Mouse (Mus musculus): ENCODE data around the gene Asl. TPM values are rescaled to one million over a fixed set of nuclear protein-coding genes. Genes with fewer than 3 reads are reported as not detected.

The Asl gene
- total RNA-seq, 2 experiments from 2014 or later = 19.2 to 21.5 TPM

Other genes starting within 250 kb of the Asl start
- 10 to 100 TPM; 29.6 to 30.2 TPM for gene Psph, start 241.8 kb downstream of the Asl start, total RNA-seq (2021)
- gene Sumf2, start 182.3 kb downstream of the Asl start, total RNA-seq (2021) = 10 to 100 TPM; 18.8 to 19.3 TPM
- gene Chchd2, start 141.8 kb downstream of the Asl start, total RNA-seq (2021) = 100 to 1,000 TPM; 412 to 435 TPM
- gene Zbed5, start 133.5 kb downstream of the Asl start, total RNA-seq (2021) = 1 to 10 TPM; 4.2 to 4.6 TPM
- 10 to 100 TPM; 19.7 to 20.3 TPM for gene Phkg1, start 130.7 kb downstream of the Asl start, total RNA-seq (2021)
- gene Nupr1l, start 120.7 kb downstream of the Asl start, total RNA-seq (2021) = 1 to 10 TPM; 2.1 to 2.4 TPM
- gene Vkorc1l1, start 87.3 kb downstream of the Asl start, total RNA-seq (2021) = 10 to 100 TPM; 41.5 to 43.9 TPM
- 10 to 100 TPM; 13.1 to 13.7 TPM for gene Gusb, start 26.2 kb downstream of the Asl start, total RNA-seq (2021)
- 10 to 100 TPM; 29.9 to 34.0 TPM for gene Crcp, start within 50 bp of the Asl start, total RNA-seq (2021)
- gene Tpst1, start 44.1 kb upstream of the Asl start, total RNA-seq (2021) = 10 to 100 TPM; 47.3 to 48.8 TPM
- gene Kctd7, start 115.6 kb upstream of the Asl start, total RNA-seq (2021) = 10 to 100 TPM; 11.5 to 13.3 TPM
- 10 to 100 TPM; 34.3 to 38.7 TPM for gene Rabgef1, start 142.6 kb upstream of the Asl start, total RNA-seq (2021)
- gene Tmem248, start 187.8 kb upstream of the Asl start, total RNA-seq (2021) = 10 to 100 TPM; 32.5 to 32.6 TPM
- gene Sbds, start 226.3 kb upstream of the Asl start, total RNA-seq (2021) = 10 to 100 TPM; 61.8 to 62.4 TPM
- gene Tyw1, start 226.4 kb upstream of the Asl start, total RNA-seq (2021) = 10 to 100 TPM; 17.3 to 18.0 TPM